Mouse (Mus musculus): Measurements from ENCODE around the gene Tas2r135.

Gene Tas2r135

DNA sequence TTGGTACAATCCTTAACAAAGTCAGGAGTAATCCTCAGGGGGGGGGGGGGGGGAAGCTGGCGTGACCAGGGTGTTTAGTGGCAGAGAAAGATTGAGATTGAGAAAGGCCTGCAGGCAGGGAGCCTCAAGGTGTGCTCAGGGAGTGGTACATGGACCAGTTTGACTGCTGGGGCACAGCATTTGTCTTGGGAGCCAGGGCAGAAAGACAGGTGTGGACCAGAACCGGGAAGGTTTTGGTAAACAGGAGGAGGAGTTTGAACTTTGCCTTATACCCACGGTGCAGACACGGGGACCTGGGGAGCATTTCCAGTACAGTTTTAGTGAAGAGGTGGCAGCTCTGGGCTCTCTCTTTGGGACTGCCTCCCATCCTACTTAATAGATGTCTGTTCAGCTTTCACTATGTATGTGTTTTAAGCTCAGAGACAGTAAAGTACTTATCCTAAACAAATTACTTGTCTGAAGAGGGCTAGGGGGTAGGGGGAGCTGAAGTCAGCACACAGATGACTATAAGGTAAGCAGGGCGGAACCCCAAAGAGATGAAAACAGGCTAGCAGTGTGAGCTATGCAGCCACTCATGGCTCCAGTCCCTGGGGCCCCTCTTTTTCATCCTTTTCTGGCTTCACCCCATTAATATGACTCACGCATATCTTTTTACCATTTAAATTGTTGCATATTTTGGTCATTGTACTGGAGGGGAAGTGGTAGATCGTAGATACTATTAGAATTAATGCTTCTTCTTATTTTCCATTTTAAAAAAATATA lies 31.4 kb upstream of the Tas2r135 start:
- in situ Hi-C loops (cut with MboI, MseI), result loop anchor here (10.0 kb wide), 1 partner anchor 211 kb away; no protein-coding TSS in a partner anchor

DNA sequence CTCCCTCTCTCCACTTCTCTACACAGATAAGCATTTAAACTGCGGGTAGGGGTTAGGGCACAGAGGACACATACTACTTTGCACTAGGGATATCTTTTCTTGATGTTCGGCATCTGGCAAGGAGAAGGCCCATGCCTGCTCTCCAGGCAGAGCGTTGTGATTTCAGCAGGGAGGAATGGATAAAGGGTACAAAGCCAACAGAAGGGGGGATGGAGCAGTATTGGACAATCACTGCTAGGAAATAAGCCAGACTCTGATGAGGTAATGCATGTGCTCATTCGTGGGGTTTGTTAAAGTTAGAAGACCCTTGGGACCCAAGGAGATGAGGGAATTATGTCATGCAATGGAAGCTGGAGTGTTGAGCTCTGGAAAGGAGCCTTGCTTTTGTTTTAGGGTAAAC lies 30.5 kb upstream of the Tas2r135 start:
- in situ Hi-C loops (cut with MboI, MseI), result loop anchor here (10.0 kb wide), 1 partner anchor 210 kb away; no protein-coding TSS in a partner anchor

DNA sequence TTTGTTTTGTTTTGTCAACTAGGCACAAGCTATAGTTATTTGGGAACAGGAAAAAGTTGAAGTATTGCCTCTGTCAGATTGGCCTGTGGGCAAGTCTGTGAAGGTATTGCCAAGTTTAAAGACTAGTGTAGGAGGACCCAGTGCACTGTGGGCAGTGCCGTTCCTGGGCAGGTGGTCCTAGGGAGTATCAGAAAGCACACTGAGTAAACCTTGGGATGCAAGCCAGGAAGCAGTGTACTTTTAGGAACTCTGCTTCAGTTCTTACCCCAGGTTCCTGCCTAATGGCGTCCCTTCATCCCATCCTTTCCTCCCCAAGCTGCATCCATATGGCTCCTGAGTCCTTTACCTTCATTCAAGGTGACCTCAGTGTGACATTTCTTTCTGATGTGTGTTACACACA lies 30.1 kb upstream of the Tas2r135 start:
- in situ Hi-C loops (cut with MboI, MseI), result loop anchor here (10.0 kb wide), 1 partner anchor 210 kb away; no protein-coding TSS in a partner anchor

DNA sequence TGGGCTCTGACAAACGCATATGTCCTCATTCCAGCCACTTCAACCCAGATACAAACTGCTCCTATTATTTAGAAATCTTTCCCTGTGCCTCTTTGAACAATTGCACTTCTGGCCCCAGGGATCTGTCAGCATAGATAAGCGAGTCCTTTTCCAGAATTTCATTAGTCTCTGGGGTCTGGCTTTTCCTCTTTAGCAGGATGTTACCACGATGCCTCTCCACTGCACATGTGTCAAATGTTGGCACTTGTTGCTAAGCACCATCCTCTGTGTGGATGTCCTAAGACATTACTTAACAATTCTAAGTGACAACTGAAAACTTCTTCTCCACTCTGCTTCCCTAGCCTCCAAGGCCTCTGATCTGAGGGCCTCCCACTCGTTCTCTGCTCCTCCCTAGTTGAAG lies 29.2 kb upstream of the Tas2r135 start:
- in situ Hi-C loops (cut with MboI, MseI), result loop anchor here (10.0 kb wide), 1 partner anchor 209 kb away; no protein-coding TSS in a partner anchor

DNA sequence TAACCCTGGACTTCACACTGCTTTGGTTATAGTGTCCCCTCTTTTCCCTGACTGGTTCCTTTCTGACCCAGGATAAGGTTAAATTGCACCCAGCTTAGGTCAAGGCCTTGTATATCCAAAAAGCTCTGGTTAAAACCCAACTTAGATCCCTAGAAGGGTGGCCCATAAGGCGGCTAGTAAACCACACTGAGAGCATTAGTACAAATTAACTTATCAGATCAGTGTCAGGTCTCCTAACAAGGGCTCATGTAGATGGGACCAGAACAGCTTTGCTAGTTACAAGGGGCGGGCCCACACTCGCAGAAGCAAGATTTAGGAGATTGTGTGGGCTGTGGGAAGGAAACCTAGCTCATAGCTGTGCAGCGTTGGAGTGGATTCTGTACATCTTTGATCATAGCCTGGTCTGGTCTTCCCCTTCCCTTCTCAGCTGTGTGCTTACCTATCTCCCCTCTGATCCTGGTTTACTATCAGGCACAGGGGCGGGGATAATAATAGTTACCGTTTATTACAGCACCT lies 28.7 kb upstream of the Tas2r135 start:
- in situ Hi-C loops (cut with MboI, MseI), result loop anchor here (10.0 kb wide), 1 partner anchor 208 kb away; no protein-coding TSS in a partner anchor

DNA sequence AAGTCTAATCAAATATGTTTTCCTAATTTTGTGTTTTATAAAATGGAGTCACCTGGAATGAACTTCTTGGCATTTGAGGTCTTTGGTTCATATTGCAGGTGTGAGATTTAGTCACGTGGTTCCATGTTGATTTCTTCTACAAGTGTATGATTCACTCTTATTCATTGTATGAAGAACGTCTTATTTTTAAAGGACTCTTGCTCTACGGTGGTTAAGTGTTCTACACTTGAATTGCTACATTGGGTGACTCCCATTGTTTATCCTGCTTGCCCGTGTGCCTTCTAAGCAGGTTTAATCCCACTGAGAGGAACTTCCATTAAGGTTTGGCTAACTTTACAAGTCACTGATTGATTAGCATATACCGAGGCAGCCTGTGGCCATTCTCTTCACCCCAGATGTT lies 28.0 kb upstream of the Tas2r135 start:
- in situ Hi-C loops (cut with MboI, MseI), result loop anchor here (10.0 kb wide), 1 partner anchor 208 kb away; no protein-coding TSS in a partner anchor

DNA sequence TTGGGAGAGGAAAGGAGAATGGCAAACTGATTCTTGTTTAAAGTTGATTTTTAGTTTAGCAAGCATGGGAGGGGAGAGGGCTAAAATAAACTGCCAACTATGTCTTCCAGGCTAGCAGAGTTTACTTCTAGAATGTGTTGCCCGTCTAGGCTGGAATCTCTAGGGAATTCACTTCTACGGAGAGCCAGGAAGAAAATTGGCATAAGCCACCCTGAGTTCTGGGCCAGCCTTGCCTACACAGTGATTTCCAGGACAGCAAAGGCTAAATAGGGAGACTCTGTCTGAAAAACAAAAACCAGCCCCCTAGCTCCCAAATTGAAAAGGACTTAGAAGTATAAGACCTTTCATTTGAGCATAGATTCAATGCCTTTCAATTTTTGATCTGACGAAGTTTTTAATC lies 25.7 kb upstream of the Tas2r135 start:
- in situ Hi-C loops (cut with MboI, MseI), result loop anchor here (10.0 kb wide), 1 partner anchor 205 kb away; no protein-coding TSS in a partner anchor

DNA sequence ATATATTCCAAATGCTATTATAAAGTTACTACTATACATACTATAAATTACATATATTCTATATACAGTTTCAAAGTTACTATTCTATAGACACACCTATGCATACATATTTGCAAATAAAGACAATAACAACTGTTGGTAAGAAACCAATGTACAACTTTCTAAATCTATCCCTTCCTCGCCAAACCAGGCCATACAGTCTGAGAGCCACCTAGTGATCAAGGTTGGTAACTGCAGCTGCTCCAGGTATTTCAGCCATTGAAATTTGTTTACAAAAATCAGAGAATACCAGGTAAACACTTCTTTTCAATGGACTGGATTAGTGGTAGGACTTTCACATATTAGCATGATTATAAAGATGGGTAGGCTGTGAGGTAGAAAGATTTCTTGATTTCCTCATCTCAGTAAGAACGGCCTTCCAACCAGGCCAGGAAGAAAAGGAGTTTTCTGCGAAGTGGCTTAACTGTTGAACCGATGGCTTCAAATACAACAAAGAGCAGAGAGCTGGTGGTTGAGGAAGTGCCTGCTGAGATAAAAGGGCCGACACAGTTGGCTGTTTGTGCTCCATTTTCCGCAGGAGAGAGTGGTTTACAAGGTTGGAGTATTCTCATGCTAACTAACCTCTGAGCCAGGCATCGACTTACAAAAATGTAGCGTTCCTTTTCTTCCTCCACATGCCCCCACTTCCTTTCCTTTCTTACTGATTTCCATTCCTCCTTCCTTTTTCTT lies 24.7 kb upstream of the Tas2r135 start:
- in situ Hi-C loops (cut with MboI, MseI), result loop anchor here (5.0 kb wide), 1 partner anchor 463 kb away; no protein-coding TSS in a partner anchor

DNA sequence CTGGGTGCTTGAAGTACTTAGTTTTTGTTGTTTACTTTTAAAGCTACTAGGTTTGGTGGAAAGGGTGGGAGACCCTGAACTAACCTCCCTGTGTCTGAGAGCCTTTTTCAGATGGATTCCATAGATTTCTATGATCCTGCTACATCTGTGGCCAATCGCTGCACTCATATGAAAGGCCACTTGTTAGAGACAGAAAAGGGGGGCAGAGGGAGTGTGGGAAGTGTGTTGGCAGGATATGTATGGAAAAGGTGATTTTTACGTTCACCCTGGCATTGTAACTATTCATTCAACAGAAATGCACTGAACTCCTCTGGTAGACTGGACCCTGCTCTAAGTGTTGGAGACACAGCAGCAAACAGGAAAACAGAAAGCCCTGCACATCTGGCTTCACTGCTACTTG lies 24.0 kb upstream of the Tas2r135 start:
- in situ Hi-C loops (cut with MboI, MseI), result loop anchor here (5.0 kb wide), 1 partner anchor 464 kb away; no protein-coding TSS in a partner anchor

DNA sequence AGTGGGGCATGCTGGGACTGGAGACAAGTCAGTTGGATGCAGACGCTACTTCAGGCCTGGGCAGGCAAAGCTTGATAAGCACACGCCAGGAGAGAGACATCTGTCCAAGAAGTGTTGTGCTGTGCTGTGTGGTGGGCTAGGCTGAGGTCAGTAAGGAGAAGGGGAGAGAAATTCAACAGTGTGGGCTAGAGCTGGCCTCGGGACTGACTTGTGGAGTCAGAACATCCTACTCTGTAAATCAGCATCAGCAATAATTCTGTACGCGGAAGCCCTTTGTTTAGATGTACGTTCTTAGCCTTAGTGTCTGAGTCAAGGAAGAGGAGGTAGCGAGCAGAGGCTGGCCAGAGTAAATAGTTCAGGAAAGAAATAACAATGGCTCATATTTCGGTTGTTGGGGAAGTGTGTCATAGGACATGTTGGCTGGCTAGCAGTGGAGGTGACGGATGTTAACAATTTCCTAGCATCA lies 23.3 kb upstream of the Tas2r135 start:
- in situ Hi-C loops (cut with MboI, MseI), result loop anchor here (5.0 kb wide), 1 partner anchor 465 kb away; no protein-coding TSS in a partner anchor

DNA sequence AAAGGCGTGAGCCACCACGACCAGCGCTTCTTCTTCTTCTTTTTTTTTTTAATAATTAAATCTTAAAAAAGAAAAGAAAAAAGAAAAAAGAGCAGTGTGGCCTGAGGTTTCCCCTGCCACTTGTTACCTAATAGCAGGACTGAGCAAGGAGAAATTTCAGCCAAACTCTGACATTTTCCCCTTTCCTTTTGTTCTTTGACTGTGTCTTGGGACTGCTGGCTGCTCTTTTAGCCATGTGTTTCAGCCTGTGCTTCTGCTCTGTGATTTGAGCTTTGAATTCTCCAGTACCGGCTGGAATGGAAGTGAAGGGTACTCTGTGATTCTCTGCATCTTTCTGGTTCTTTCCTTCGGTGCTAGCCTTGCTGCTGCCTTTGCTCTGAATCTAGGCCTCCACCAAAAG lies 21.9 kb upstream of the Tas2r135 start:
- in situ Hi-C loops (cut with MboI, MseI), result loop anchor here (5.0 kb wide), 1 partner anchor 466 kb away; no protein-coding TSS in a partner anchor

DNA sequence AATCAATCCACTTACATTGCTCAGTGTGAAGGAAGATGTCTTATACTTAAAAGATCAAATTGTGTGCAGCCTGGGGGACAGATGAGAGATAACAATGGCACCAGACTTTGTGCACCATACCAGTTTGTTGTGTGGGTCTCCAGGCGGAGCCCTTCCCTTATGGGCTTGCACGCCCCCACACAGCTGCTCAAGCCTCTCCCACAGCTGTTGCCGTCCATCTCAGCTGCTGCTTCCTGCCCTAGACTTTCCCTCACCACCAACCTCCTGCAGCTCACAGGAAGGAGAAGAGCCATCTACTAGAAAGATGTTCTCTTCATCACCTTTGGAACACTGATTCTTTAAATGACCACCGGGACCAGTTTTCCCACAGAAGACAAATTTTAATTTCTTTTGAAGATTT lies 19.6 kb upstream of the Tas2r135 start:
- in situ Hi-C loops (cut with MboI, MseI), result no loop called here

DNA sequence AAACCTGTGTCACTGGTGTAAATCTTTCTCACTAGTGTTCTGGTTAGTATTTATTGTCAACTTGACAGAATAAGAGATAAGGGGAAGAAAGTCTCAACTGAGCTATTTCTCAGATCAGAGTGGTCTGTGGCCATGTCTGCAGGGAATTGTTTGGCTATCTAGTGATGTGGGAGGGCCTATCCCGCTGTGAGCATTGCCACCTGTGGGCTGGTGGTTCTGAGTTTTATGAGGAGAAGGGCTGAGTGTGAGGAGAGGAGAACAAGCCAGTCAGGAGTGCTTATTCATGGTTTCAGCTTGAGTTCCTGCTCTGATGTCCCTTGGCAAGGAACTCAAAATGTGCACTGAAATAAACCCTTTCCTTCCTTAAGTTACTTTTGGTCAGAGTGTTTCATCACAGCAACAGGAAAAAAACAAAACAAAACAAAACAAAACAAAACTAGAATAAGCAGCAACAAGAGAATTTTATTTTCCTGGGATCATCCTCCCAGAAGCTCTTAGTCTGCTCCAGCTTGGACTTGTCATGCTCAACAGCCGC lies 13.4 kb upstream of the Tas2r135 start:
- in situ Hi-C loops (cut with MboI, MseI), result no loop called here

DNA sequence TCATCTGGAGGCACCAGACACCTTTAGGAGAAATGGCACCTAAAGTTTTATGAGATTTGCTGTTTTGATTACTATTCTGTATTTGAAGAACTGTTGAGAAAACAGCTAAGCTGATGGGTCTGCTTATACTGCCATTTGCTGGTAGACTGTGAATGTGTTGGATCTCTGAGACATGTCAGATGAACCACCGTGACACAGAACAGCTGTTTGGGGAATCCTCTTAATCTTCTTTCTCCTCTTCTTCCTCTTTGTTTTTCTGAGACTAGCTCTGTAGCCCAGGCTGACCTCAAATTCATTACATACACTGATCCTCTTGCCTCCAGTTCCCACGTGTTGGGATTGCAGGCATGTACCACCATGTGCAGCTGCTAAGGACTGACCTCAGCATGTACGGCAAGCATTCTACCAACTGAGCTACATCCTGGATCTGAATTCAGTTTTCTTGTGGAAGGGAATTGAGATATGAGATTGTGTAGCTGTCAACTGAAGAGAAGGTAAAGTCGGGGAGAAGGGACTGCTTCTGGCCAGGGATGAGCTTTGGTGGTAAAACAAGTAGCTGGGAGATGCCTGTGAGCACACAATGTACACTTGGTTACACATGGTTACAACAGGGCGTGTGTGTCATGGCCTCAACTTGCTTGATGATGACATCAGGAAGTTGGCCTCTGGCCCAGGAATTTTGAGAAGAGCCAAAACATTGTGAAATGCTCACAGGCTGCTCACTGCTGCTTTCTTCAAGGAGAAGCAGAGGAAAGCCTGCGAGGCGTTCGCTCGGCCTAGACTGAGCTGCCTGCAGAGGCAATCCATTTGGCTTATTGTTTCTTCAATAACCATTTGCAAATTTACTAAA lies 9.0 kb upstream of the Tas2r135 start:
- in situ Hi-C loops (cut with MboI, MseI), result no loop called here

DNA sequence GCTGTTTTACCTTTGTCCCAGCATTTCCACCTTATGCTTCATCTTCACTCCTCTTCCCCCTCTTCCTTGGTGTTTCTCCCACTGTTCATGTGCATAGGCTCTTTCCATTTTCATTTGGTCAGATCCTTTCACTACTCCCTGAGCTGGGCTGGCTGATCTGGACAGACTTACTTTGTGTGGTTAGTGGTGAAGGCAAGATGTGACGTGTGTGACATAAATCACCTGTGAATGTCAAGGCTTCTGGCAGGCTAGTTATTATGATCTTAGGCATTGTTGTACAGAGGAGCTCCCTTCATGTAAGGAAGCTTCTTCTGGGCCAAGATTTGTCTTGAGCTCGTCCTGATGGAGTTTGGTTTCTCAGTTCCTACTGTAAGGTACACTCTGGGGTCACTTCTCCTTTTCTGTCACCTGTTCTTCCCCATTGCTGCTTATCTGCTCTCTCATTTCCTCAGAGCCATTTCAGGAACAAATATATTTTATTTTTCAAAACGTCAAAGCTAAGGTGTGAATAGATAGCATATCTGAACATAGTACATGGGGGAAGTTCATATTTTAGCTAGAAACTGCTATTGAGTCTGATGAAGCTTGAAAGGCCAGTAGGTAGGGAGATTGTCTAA lies 8.1 kb upstream of the Tas2r135 start:
- in situ Hi-C loops (cut with MboI, MseI), result no loop called here

DNA sequence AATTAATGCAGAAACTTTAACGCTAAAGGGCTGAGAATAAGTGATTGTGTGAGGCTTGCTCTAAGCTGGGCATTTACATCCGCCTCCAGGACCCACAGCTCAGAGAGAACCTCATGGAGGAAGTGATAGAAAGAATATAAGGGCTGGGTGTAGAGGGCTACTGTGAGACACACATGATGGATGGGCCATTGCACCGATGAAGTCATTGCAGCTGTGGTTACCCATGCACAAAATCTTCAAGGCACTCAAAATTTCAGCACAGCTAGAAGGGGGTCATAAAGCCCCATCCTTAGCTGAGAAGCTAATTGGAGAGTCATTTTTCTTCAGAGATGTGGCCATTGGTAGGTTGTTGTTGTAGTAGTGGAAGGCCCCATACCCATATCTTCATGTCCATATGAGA lies 6.9 kb upstream of the Tas2r135 start:
- in situ Hi-C loops (cut with MboI, MseI), result no loop called here

DNA sequence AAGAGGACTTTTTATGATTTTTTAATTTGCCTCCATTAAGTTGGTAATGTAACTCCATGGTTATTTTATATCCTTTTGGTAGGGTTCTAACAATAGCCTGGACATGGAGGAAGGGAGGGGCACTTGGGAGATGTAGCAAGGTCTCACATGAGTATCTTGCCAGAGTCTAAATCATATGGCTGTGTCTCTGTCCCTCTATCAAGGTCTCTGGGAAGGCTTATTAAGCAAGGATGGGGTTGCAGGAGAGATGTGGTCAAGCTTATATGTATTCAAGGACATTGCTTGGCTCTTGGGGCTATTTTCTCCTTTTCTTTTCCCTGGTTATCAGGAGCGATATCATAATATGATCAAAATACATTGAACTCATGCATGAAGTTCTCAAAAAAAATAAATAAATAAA lies 6.2 kb upstream of the Tas2r135 start:
- in situ Hi-C loops (cut with MboI, MseI), result no loop called here

DNA sequence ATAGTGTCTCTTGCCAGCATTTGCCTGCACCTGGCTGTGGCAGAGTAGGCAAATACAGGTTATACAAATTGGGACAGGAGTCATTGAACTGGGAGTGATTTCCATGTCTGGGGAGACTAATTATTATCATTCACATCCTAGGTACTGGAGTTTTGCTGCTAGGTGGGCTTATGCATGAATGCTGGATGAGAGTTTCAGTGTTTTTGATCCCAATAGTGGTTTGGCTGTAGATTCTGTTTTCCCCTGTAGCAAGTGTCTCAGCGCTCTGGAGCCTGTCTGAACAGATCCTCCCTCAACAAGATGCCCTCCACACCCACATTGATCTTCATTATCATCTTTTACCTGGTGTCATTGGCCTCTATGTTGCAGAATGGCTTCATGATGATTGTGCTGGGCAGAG lies 5.3 kb upstream of the Tas2r135 start, which contains the start of gene Tas2r143:
Gene Tas2r143, plus strand, starts transcription at position 301 of the 400 bp plus-strand sequence.
- in situ Hi-C loops (cut with MboI, MseI), result no loop called here

DNA sequence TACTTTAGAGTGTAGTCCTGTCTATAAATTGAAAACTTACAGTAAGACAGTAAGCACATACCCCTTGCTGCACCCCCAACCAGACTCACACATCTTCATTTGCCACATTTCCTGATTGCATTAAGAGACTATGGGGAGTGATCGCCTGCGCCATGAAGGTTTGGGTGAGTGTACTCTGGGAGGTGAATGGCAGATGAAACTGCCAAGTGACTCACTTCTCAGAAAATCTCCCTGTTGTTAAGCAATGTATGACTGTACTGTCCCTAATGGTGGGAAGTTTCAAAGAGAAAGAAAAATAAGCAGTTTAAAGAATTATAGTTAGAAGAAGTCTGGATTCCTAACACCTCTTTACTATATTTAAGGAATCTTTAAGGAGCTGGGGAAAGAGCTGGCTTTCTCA lies 14.2 kb downstream of the Tas2r135 start:
- in situ Hi-C loops (cut with MboI, MseI), result no loop called here

DNA sequence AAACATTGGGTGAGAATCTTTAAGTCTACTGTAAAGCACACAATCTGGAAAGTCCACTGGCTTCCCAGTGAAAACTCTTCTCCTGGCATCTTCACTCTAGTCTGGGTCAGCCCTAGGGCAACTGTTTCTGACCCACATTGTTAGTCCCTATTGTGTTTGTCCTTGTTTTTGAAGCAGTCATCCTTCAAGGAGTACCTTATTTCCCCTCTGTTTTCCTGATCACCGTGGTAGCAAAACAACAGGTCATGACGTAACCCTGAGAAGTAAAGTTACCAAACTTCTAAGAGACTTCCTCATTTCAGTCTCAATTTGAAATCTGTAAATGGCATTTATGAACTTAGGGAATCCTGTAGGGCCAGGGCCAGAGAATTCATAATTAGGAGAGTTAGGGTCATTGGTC lies 16.2 kb downstream of the Tas2r135 start:
- in situ Hi-C loops (cut with MboI, MseI), result no loop called here
